Mouse (Mus musculus): ENCODE measurements around the gene Gp1ba. TPM values are rescaled to one million over a fixed set of nuclear protein-coding genes. Genes with fewer than 3 reads are reported as not detected.

Gp1ba gene
- polyA plus RNA-seq, 1 experiment = not detected

- Histone ChIP-seq H3K27ac (ENCODE audit: insufficient read depth, low read depth, low read length) (no peak overlapping the region), H3K4me1 (ENCODE audit: control insufficient read depth, insufficient read depth, low read length) (peaks cover 28% of the 10 kb centered on the region), H3K4me3 (ENCODE audit: insufficient read depth, low read length) (no peak overlapping the region)
- TF ChIP-seq POLR2A (IDR thresholded peaks at IDR 0.05; ENCODE audit: borderline replicate concordance, low read depth, low read length) (no peak), CTCF (IDR thresholded peaks at IDR 0.05; ENCODE audit: low read depth, low read length) (no peak)
These were observed 50.7 kb downstream of the Gp1ba start for GRCm38 (mm10) chr11:70689578-70689977.

Other genes with a start within 250 kb of the Gp1ba start
- gene Pelp1, start 229.1 kb upstream of the Gp1ba start, polyA plus RNA-seq (2012; ENCODE audit: insufficient read depth, insufficient read length, missing spikeins) = 19.3 and 21.2 TPM in 2 replicates
- 520 and 549 TPM in 2 replicates for gene Arrb2, start 206.5 kb upstream of the Gp1ba start, polyA plus RNA-seq (2012; ENCODE audit: insufficient read depth, insufficient read length, missing spikeins)
- gene Med11, start 187.2 kb upstream of the Gp1ba start, polyA plus RNA-seq (2012; ENCODE audit: insufficient read depth, insufficient read length, missing spikeins) = 40.5 and 41.6 TPM in 2 replicates
- 21.7 and 23.7 TPM in 2 replicates for gene Zmynd15, start 179.7 kb upstream of the Gp1ba start, polyA plus RNA-seq (2012; ENCODE audit: insufficient read depth, insufficient read length, missing spikeins)
- 434 and 456 TPM in 2 replicates for gene Cxcl16, start 179.1 kb upstream of the Gp1ba start, polyA plus RNA-seq (2012; ENCODE audit: insufficient read depth, insufficient read length, missing spikeins)
- 4.3 TPM in 2 replicates for gene Tm4sf5, start 133.9 kb upstream of the Gp1ba start, polyA plus RNA-seq (2012; ENCODE audit: insufficient read depth, insufficient read length, missing spikeins)
- not detected in 2 replicates for gene Vmo1, start 124.5 kb upstream of the Gp1ba start, polyA plus RNA-seq (2012; ENCODE audit: insufficient read depth, insufficient read length, missing spikeins)
- not detected in 2 replicates for gene Gltpd2, start 119.9 kb upstream of the Gp1ba start, polyA plus RNA-seq (2012; ENCODE audit: insufficient read depth, insufficient read length, missing spikeins)
- gene Psmb6, start 113.8 kb upstream of the Gp1ba start, polyA plus RNA-seq (2012; ENCODE audit: insufficient read depth, insufficient read length, missing spikeins) = 141 and 151 TPM in 2 replicates
- gene Gm40193, start 106.2 kb upstream of the Gp1ba start, polyA plus RNA-seq (2012; ENCODE audit: insufficient read depth, insufficient read length, missing spikeins) = not detected in 2 replicates
- 58.4 and 60.9 TPM in 2 replicates for gene Pld2, start 99.1 kb upstream of the Gp1ba start, polyA plus RNA-seq (2012; ENCODE audit: insufficient read depth, insufficient read length, missing spikeins)
- gene Mink1, start 76.2 kb upstream of the Gp1ba start, polyA plus RNA-seq (2012; ENCODE audit: insufficient read depth, insufficient read length, missing spikeins) = 139 and 151 TPM in 2 replicates
- gene 4930544D05Rik, start 23.3 kb upstream of the Gp1ba start, polyA plus RNA-seq (2012; ENCODE audit: insufficient read depth, insufficient read length, missing spikeins) = not detected in 2 replicates
- not detected in 2 replicates for gene Chrne, start 19.9 kb upstream of the Gp1ba start, polyA plus RNA-seq (2012; ENCODE audit: insufficient read depth, insufficient read length, missing spikeins)
- 70.1 and 76.6 TPM in 2 replicates for gene Rnf167, start 8.1 kb downstream of the Gp1ba start, polyA plus RNA-seq (2012; ENCODE audit: insufficient read depth, insufficient read length, missing spikeins)
- 99.9 and 110 TPM in 2 replicates for gene Slc25a11, start 8.4 kb downstream of the Gp1ba start, polyA plus RNA-seq (2012; ENCODE audit: insufficient read depth, insufficient read length, missing spikeins)
- 1,781 and 1,801 TPM in 2 replicates for gene Pfn1, start 15.5 kb downstream of the Gp1ba start, polyA plus RNA-seq (2012; ENCODE audit: insufficient read depth, insufficient read length, missing spikeins)
- gene Eno3, start 18.1 kb downstream of the Gp1ba start, polyA plus RNA-seq (2012; ENCODE audit: insufficient read depth, insufficient read length, missing spikeins) = 4.7 and 7.4 TPM in 2 replicates
- 86.8 and 101 TPM in 2 replicates for gene Spag7, start 30.3 kb downstream of the Gp1ba start, polyA plus RNA-seq (2012; ENCODE audit: insufficient read depth, insufficient read length, missing spikeins)
- gene Camta2, start 49.0 kb downstream of the Gp1ba start, polyA plus RNA-seq (2012; ENCODE audit: insufficient read depth, insufficient read length, missing spikeins) = 71.4 and 84.6 TPM in 2 replicates
- 1.7 TPM in 1 of 2 replicates, not detected in the other for gene Inca1, start 61.0 kb downstream of the Gp1ba start, polyA plus RNA-seq (2012; ENCODE audit: insufficient read depth, insufficient read length, missing spikeins)
- 56.2 and 57.9 TPM in 2 replicates for gene Kif1c, start 61.4 kb downstream of the Gp1ba start, polyA plus RNA-seq (2012; ENCODE audit: insufficient read depth, insufficient read length, missing spikeins)
- 2.7 and 3.3 TPM in 2 replicates for gene Zfp3, start 125.1 kb downstream of the Gp1ba start, polyA plus RNA-seq (2012; ENCODE audit: insufficient read depth, insufficient read length, missing spikeins)
- 1.1 TPM in 1 of 2 replicates, not detected in the other for gene Scimp, start 173.5 kb downstream of the Gp1ba start, polyA plus RNA-seq (2012; ENCODE audit: insufficient read depth, insufficient read length, missing spikeins)
- gene Rabep1, start 205.7 kb downstream of the Gp1ba start, polyA plus RNA-seq (2012; ENCODE audit: insufficient read depth, insufficient read length, missing spikeins) = 49.2 and 51.8 TPM in 2 replicates